Mouse (Mus musculus) megakaryocyte, adult 5-6 weeks (primary cell): ENCODE data around the gene Btg3. TPM values are rescaled to one million over a fixed set of nuclear protein-coding genes. Genes with fewer than 3 reads are reported as not detected.
"Not testable (repeated sequence)": the region's sequence is repeated elsewhere in the genome, so short reads cannot be mapped to it uniquely, and the experiment has no call there.

Experiments
- ATAC-seq: 2 replicates; pipeline ENCODE4 v1.8.0; 2016; ENCODE audit warnings: mild to moderate bottlenecking, inconsistent platforms; ENCODE audit not compliant: poor library complexity, severe bottlenecking
- total RNA-seq, 2 experiments: library from RNA; stranded (forward) in 1 of 2; stranded (reverse) in 1 of 2; fragments of 153-499, 151-499 nt in 1 of 2; fragments of 221-1000, 200-1000 nt in 1 of 2; gene quantifications; 2 replicates each; pipeline versions ENCODE4 v1.2.3 to v1.2.4; 2015 to 2017

Gene Btg3
- total RNA-seq (2015) (9.9 and 11.5 TPM in 2 replicates), total RNA-seq (2017) (3.9 and 4.0 TPM in 2 replicates)

DNA sequence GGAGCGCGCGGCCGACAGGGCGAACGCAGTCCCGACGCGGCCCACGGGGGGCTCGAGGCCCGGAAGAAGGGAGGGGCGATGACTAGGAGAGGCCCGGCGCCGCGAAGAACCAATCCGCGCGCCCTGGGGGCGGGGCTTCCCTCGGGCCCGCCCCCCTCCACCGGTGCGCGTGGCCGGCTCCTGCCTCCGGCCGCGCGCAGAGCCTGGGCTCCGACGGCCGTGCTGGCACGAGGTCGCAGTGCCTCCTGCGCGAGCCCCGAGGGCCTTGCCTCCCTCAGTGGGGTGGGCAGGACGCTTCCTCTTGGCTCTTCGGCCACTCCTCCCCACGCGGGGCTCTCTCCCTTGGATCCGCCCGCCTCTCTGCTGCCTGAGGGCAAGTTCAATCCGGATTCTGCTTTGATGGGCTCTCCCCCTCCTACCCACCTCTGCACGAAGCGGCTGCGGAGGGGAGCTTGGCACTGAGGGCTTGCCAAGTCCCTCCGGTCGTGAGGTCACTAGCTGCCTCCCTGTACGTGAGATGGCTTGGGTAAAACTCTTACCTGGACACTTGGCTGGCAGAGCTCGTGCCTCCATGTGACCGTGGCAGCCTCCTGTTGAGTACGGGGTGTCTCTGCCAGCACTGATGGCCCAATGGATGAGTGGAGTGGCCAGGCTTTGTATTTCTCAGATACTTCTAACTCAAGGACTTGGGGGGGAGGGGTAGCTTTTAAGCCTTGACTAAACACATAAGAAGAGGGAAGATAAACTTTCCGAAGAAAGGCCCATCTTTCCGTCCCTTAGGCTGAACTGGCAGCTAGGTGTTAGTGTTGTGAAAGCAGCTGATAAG is at the start of gene Btg3:
Gene Btg3, minus strand, starts transcription at position 448 of the 826 bp plus-strand sequence.
- ATAC-seq: peak; percentile 84

DNA sequence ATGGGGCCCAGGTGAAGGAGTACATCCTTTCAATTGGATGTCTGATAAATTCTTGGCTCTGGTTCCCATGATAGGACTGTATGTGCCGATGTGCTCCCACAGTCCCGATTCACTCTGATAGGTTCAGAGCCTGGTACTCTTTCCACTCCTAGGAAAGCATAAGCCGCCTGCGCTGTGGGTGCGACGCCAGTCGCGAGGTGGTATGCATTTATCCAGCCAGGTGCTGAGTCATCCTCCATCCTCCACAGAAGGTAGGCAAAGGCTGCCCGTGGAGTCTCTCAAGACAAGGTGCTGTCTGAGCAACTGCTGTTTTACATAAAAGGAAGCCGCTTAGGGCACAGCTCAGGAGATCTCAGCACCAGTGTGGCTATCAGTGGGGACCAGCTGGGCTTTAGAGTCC is 40.7 kb upstream of the Btg3 start:
- ATAC-seq: no peak

DNA sequence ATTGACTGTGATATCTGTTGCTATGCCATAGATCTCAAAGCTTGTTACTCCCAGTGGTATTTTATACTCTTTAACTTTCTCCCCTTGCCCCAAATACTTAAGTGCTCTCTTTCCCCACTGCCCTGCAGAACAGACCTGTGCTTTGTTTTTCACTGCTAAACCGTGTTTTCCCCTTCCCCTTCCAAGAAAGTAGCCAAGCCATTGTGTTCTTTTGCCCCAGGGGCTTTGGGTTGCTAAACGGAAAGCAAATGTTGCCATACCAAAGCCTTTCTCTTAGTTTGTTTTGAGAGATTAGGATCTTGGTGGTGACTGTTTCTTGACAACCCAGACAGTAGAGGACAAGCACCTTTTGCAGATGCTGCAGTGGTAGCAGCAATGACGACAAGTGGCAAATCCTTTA is 39.5 kb upstream of the Btg3 start:
- no peak for ATAC-seq

DNA sequence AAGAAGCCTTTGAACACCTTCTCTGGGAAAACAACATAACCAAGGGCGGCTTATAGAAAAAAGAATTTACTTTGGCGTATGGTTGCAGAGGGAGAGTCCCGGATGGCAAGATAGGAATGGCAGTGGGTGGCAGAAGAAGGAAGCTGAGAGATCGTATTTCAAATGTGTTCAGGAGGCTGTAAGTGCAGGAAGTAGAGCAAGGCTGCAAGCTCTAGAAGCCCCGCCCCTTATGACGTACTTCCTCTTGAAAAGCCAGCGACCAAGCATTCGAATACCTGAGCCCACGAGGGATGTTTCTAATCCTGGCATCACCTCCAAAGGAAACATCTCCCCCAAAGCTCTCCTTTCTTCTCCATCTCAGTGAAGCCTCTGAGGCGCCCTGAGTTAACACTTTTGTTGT is 33.0 kb upstream of the Btg3 start:
- no peak for ATAC-seq

DNA sequence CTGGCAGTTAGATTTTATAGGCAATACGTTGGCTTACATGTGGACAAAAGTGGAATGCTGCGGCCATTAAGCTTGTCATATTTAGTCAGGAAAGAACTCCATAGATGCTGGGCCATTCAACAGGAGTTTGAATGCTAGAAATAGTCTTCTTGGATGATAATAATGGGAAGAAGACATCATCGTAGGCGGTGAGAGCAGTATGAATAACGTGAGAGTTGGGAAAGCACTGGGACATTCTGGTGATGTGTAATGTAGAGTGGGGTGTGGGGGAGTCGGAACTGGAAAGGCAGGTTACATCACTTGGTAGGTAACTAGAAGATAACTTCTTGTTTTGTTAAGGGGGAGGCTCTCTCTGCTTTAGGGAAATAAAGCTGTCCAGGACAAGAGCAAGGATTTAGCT is 30.9 kb upstream of the Btg3 start:
- no peak for ATAC-seq

DNA sequence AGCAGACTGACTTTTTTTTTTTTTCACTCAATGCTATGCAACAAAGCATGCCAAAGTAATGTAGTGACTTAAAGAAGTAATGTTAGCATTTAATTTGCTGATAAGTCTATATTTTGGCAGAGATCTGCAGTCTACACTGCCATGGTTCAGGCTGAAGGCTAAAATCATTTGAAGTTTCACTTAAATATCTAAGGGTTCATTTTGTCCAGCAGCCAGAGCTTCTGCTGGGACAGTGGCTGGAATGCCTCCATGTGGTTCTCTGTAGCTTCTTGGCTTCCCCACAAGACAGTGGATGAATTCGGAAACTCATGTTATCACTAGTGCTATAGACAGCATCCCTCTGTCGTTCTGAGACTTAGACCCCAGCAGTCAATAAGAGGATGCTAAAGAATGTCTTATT is 29.7 kb upstream of the Btg3 start:
- no peak for ATAC-seq

DNA sequence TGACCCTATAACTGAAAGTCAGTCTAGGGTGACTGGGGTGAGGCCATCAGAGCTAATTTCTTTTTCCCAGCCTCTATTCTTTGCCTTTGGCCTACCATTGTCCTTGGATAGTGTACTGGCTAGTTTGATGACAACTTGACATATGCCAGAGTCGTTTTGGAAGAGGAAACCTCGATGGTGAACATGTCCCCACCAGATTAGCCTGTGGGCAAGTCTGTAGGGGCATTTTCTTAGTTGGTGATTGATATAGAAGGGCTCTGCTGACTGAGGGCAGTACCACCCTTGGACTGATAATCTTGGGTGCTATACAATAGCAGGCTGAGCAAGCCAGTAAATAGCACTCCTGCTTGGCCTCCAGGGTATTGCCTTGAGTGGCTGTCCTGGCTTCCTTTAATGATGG is 25.3 kb upstream of the Btg3 start:
- ATAC-seq: no peak

DNA sequence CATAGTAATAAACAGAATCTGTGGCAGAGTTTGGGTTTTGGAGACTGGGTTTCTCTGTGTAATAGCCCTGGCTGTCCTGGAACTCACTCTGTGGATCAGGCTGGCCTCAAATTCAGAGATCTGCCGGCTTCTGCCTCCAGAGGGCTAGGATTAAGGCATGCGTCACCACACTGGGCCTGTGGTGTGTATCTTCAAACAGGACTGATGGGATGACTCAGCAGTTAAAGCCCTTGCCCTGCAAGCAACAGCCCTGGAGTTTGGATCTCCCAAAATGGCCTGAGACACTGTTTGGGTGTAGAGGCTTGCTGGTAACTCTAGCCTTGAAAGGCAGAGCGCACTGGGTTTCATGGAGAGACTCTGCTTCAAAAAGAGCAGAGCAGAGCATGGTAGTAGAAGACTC is 22.4 kb upstream of the Btg3 start:
- no peak for ATAC-seq

DNA sequence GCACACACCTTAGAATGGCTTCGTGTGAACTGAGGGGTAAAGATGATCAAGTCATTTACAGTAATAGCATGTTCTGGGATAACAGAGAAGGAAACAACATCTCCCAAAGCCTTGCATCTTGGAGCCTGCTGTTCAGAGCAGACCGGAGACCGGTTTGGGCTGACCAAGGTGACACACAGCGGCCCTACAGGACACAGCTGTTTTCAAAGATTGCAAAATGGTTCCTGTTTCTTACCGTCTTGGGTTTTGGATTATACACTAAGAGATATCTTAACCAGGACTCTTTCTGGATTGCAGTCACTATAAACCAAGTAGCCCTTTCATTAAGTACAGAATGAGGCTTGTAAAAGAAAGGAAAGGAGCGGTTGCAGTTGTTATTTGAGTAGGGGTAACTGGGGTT is 21.7 kb upstream of the Btg3 start:
- ATAC-seq: no peak

DNA sequence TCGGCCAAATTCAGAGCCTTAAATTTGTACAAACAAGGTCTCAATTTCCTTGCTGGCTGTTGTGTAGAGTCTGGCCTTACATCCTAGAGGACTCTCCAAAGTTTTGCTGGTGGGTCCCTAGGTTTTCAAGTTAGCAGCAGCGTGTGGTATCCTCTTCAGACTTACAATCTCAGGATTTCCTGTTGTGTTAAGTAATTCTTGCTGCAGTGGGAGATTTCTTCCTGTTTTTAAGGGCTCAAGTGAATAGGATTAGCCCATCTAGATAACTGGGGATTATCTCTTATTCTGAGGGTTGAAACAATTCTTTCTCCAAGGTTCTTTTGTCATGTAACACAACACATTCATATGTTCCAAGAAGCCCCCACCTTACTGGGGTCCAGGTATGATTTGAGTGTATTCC is 14.4 kb upstream of the Btg3 start:
- peak; percentile 47; the same call in 1 of the 2 replicates for ATAC-seq

DNA sequence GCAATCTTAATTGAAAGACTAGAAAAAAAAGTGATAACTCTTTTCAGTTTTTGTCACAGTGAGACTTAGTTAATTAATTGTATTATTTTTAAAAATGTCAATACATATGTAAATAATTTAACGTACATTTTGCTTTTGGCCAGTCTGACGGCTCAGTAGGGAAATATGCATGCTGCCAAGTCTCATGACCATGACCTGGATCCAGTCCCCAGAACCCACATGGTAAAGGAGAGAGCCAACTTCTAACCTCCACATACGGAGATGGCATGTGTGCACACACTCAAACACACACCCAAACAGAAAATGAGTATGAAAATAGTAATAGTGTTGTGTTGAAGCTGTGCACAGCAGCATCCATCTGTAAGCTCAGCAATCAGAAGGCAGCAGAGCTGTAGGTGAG is 13.0 kb upstream of the Btg3 start:
- no peak for ATAC-seq

DNA sequence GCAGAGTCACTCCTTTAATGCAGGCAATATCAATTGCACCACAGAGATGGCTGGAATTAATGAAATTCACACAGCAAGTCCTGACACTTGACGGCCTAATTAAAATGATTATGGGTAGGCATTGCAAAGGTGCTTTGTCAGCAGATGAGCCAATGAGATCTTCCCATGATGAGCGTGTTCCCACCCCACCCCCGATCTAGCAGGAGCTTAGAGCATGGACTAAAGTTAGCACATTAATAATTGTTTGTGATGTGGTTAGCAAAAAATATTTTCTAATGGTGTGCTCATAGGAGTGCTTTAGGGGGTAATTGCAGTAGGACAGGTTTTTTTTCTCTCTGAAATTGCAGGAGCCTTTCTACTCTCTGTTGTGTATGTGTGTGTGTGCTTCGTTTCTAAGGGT is 12.1 kb upstream of the Btg3 start:
- ATAC-seq: no peak

DNA sequence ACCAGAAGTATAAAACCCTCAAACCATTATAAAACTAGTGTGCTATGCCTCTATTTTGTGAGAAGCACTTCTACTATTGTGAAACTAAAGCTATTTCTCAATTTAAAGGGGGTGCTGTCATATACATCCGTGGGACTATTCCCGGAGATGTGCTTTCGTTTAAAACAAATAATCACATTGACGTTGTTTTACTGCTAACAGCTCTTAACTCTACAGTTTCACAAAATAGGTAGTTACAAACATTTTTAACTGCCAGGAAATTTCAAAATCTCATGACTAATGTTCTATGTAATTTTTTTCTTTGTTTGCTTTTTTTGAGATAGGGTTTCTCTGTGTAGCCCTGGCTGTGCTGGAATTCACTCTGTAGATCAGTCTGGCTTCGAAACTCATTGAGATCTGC is 1.5 kb upstream of the Btg3 start:
- ATAC-seq: no peak

DNA sequence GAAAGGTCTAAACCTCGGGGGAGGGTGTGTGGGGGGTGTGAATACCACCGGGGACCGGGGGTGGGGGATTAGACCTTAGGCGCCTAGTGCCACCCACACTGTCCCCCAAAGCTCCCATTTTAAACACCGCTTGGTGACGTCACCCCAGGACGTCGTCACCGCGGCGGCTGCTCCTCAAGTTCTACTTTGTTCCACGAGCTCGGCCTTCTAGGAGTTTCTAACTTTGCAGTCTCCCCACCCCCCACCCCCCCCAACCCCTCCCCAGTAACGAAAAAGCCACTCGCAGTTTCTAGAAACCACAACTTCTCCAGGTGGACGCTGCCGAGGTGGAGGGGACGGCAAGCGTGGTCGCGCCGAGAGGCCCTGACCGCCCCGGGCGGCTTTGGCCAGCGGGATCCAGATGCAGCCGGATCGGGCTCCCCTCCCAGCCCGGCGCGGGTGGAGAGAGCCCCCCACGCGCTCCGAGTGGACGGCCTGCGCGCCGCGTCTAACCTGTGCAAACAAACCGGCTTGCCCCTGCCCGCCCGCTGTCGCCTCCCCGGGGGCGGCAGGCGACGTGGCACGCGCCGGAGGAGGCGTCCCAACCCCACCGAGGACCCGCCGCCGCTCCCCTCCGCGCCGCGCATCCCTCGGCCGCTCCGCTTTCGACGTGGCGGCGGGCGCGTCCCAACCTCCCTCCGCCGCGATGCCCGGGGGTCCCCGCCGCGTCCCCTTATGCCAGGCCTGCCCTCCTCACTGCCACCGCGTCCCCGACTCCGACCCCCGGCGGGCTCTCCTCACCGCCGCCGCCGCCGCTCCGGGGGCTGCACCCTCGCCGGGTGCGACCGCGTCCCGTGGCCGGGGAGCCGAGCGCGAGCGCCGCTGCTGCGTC is 936 bp downstream of the Btg3 start:
- peak; percentile 41 for ATAC-seq

DNA sequence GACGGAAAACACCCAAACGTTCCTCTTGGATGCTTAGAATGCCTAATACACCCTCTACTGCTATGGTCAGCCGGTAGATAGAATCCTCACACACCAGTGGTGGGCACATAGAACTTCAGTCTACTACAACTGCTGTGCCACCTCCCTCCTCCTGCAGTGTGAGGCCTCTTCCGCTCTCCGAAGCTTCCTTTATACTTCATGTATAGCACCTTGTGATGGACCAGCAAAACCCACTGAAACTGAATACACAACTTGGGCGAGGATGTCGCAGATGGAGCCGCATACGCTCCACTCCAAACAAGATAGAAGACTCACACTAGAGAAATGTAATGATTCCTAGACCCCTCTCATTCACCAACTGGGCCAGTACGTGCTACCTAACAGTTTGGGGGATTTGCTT is 1.8 kb downstream of the Btg3 start:
- ATAC-seq: peak; percentile 33

DNA sequence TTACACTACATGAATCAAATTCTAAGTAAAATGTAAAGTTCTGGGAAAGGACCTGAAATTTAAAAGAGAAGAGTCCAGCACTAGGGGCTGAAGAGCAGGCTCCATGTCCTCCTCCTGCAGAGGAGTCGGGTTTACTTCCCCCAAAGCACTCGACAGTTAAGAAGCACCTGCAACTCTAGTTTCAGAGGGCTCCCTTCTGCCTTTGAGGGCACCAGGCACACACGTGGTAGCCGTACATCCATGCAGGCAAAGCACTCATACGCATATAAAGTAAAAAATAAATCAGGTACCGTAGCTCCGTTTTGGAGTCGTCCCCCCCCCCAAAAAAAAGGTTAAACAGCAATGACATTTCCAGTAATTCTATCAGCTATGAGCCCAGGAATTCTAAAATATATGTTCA is 3.2 kb downstream of the Btg3 start:
- ATAC-seq: no peak

DNA sequence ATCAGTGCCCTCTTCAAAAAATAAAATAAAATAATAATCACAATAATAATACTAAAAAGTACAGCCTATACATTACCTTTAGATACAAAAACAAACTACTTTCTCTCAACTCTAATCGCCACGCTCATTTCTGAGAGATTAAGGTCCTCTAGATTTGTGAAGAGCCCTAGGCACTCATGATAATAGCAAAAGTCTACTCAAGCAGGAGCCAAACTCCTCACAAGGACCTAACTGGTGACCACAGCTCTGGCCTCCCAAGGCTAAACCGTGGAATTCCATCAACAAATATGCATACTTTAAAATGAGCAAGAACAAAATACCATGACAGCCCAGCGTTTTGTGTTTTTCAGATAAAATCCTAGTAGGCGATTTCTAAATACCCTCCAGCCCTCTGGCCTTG is 4.2 kb downstream of the Btg3 start:
- no peak for ATAC-seq

DNA sequence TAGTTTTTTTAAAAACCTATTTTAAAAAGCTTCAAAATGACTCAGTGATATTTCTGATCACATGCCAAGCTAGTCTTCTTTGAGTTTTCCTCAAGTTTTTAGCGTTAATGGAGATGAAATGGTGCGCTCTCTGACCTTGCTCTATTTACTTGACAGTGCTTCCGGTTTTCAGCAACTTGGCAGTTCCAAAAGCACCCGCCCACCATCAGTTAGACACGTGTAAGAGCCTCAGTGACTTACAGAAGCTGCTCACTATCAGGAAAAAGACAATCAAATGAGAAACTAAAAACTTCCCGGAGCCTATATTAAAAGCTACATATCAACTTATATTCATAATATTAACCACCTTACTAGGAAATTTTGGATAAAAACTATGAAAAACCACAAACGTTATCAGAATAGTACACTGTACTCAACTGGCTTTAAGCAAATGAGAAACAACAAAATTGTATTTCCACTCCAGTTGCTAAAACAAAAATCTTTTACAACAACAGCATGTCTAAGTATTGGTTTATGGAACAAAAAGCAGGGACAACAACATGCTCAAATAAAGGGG is 5.4 kb downstream of the Btg3 start:
- ATAC-seq: no peak

DNA sequence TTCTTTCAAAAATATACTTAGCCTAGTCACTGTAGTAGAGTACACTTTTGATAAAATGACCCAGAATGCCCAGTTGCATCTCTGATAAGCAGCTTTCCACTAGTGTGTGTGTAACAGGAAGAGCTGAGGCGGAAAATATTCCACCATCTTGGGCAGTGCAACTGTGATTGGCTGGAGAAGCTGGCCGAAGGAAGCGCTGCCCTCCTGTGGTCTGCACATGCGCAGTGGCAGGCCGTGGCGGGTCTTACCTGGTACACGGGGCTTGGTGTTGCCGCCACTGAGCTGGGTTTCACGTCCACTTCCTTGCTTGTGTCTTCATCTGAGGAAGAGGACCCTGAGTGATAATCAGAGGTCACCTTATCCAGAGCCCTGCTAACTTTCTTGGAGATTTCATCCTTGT is 12.4 kb downstream of the Btg3 start:
- not testable (repeated sequence) for ATAC-seq

DNA sequence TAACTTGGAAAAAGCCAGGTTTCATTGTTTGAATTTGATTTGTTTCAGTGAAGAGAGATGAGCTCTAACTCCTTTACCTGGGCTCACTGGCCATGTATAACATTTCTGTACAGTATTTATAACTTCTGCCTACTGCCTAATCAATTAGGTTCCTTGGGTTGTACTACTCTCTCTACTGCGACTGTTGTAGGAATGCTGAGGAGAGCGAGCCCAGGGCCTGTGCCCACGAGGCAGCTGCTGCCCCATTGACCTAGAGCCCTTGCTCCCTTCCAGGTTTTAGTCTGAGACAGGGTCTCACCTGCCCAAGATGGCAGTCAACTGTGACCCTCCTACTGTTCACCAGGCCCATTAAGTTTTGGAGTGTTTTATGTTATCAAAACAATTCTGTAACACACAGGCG is 15.5 kb downstream of the Btg3 start:
- no peak for ATAC-seq

DNA sequence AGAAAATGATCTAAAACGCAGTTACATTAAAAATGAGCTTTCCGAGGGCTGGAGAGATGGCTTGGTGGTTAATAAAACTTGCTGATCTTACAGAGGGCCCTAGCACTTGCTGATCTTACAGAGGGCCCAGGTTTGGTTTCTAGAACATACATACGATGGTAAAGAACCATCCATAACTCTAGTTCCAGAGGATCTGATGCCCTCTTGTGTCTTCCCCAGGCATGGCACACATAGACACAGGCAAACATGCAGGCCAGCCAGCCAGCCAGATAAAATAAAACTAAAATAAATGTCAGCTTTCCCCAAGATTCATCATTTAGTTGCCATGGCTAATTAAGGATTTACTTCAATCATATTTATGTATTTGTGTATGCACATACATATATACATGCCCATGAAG is 19.2 kb downstream of the Btg3 start:
- ATAC-seq: peak; percentile 59
